Mouse (Mus musculus) telencephalon, adult 2 months (tissue): ENCODE measurements around the gene Zfp644.

Source experiments
- DNase-seq: peaks from one replicate; pipeline ENCODE4 v3.0.0-alpha.2; 2011; ENCODE audit warnings: low read depth, low spot score

Gene Zfp644

DNA sequence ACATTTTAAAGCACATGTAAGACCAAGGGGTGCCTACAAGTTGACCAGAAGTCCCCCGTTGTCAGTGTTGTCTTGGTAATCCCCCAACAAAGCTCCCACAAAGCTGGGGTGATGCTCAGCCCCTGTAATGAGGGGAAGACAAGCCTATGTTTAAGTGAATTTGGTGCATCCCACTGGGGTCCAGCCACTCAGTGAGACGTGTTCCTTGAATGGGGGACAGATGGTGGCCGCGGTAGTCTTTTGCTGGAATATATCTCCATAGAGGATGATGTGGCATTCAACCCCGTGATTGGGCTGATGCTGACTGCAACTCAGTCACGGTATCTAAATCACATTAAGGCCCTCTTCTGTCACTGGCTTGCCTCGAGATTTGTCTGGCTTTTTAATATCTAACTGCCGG is 97.6 kb downstream of the Zfp644 start:
- DNase-seq, result no peak

DNA sequence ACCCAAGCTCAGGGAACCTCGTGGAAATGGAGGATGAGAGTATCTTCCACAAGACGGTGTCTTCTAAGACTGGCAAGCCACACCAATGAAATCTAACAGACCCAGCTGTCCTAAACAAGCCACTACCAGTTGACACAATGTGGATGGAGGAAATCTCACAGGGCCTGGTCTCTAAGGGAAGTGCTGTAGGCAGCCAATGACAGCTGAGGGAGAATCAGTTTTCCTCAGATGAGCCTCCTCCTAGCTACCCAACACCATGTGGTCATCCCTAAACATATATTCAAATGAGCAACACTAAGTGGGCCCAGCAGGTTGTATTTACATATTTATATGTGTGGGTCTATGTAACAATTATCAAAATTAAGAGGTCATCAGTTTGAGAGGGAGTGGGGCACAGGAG is 99.6 kb downstream of the Zfp644 start:
- no peak for DNase-seq

DNA sequence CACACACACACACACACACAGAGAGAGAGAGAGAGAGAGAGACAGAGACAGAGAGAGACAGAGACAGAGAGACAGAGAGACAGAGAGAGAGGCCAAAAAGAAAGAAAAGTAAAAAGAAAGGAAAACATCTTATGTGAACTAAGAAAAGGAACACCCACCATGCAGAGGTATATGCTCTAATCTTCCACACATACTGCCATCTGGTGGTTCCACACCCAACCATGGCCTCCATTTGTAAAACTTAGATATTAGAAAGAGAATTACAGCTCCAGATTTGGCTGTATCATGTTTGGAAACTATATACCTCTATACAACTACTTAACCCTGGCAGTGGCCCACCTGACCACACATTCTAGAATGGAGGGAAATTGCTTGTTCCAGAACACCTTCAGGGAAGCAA is 102.7 kb downstream of the Zfp644 start:
- DNase-seq, result no peak

DNA sequence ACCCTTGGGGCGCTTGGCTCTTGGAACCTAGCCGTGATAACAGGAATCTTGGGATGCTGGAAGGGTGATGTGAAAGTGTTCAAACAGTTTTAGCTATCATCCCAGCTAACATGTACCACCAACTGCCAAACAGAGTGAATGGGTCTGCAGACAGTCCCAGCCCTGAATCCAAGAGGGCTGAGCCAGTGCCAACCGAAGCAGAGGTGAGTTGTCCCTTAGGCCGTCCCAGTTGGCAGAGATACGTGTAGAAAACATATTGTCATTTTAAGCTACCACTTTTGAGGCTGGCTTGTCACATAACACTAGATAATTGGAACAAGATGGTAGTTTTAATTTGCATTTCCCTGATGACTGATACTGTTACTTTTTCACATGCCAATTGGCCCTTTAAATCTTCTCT is 106.4 kb downstream of the Zfp644 start:
- no peak for DNase-seq

DNA sequence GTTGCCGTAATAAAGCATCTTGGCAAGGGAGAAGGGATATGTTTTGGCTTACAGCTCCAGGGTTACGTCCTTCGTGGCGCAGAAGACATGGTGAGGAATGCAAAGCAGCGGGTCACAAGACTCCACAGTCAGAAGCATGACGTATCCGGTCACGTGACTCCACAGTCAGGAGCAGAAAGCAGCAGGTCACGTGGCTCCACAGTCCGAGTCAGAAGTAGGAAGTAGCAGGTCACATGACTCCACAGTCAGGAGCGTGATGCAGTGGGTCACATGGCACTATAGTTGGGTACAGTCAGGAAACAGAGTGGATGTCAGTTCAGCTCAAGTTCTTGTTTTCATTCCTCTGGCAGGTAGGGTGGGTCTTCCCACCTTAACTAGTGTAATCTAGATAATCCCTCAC is 107.4 kb downstream of the Zfp644 start:
- no peak for DNase-seq

DNA sequence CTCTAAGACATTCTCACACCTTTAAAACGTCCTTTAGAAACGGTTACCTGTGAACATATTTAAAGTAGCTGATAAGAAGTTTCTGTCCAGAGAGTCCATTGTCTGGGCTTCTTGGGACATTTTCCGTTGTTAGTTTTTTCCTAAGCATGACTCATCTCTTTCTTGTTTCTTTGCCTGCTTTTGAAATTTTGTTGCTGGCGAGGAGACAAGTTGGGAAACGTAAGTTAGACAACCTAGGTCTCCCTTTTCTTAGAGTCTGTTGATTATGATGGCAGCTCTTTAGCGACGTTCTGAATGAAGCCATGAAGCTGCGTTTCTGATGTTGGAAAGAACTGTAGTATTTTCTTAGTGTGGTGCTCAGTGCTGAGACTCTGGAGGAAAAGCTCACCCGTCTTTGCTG is 108.1 kb downstream of the Zfp644 start:
- DNase-seq, result no peak

DNA sequence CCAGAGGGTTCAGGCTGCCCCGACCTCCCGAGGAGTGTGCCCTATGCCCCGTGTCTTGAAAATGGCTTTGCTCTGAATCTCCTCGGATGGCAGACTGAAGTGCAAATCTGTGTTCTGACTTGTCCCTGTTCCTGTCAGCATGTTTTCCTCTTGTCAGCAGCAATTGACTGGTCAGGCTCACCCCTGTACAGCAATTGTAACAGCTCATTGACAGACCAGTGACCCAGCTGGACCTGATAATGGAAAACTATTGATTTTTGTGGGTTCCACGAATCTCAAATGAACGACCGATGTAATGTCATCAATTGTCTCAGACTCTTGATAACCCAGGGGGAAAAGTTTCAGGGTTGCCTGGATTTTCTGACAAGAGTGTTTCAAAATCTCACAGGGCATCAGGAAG is 116.1 kb downstream of the Zfp644 start:
- DNase-seq, result no peak

DNA sequence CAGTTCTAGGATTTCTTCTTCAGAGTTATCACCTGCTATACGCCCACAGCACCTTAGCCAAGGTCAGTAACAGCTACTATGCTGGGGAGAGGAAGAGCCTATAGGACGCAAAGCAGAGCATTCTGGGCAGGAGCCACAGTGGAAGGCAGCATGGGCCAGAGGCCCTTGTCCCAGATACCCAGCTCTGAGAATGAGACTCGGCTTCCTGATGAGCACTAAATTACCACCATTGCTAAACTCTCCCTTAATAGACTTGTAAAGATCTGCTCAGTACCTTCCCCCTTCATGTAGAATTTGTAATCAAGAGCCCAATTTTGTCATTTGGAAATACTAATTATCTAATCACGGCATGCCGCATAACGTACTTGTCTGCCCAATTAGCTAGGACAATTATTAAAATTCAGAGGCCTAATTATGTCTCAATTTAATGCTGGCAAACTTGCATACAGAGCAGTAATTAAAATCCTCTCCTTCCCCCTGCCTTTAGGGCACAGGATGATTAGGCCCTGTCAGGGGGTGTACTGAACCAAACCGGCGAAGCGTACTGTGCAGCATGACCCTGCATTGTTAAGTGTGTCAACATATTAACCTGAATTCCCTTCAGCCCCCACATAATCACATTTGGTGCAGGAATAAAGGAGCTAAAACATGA is 119.7 kb downstream of the Zfp644 start:
- DNase-seq, result no peak

DNA sequence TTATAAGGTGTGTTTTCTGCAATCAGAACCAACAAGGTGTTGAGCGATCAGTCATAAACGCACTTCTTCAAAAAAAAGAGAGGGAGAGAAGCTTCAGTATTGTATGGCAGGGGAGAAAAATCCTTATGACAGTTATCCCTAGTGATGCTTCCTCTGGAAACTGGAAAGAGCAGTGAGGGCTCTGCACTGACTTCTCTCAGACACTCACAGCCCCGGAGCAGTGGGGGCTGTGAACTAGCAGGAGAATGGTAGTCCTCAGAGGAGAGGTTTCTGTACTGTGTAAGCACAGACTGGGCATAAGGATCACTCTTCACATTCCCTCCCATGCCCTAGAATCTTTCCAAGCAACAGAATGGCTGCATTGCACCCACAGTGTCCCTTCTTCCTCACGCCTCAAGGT is 122.0 kb downstream of the Zfp644 start:
- no peak for DNase-seq

DNA sequence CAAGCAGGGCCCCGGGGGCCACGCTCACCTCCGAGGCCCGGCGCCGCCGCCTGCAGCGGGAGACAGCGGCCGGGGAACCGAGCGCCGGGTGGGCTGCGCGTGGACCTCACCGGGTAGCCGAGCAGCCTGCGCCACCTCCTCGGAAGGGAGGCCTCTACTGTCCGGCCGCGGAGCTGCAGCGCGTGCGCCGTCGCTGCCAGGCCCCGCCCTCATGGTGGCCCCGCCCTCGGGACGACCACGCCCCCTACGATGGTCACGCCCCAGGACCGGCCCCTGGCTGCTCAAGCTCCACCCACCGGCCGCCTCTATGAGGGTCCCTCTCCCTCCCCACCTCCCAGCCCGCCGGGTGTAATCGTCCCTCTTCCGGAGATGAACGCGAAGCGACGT is 122.5 kb downstream of the Zfp644 start:
- DNase-seq, result peak; percentile 29

DNA sequence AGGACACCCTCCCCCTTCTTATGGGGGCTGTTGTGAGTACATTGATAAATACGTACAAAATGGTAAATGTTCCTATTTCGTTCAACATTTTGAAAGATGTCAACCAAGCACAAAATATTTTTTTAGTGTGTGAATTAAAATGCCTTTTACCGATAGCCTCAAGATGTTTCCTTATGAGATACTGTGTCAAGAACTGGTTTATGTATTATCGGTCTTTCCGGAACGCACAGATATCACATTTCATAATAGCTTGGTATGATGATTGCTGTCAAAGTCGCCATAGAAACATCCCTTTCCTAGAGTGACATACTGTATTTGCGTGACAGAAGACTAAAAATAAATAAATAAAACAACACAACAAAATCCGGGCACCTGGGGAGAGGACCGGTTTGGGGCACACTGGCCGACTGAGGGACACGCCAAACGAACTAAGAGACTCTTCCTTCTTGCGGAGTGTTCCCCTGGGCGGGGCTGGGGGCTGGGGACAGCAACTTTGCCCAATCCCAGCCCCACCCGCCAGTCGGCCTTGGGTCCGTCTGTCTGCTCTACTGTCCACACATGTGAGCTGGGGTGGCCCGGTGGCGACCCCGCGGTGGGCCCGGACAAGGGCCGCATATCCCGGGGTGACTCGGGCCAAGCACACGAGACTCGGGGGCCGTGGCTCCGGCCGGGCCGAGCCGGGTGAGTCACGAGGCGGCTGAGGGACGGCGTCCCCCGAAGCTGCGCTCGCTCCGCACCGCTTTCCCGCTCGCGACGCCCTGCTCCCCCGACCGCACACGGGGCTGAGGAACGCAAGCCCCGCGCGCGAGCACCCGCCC is 123.1 kb downstream of the Zfp644 start:
- DNase-seq, result no peak
